Mouse (Mus musculus) cerebellum, postnatal 36 days (tissue): ENCODE results near the gene Fbxw15.
"Not testable (repeated sequence)": the region's sequence is repeated elsewhere in the genome, so short reads cannot be mapped to it uniquely, and the experiment has no call there.

ENCODE experiments used
- DNase-seq, 2 experiments: peaks; one replicate each; pipeline ENCODE4 v3.0.0; 2021 to 2022; ENCODE audit warnings: mixed read lengths in 2 of 2

Fbxw15 gene

DNA sequence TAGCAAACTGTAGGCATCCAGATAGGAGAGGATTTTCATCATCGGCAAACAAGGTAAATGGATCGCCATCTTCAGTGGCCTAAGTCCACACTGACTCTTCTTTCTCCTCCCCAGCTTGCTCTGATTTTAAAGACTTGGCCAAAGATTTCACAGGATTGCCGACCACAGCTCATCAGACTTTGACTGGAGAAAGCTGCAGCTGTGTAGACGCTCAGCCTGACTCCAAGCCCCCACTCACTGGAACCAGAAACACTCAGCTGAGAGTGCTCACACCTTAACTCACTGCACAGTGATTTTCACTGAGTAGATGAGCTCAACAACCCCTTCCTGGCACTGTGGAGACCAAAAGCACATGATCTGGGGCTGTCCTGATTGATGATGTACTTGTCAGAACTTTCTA, at the start of gene Fbxw15:
Fbxw15 (minus strand) TSS at position 101 of the 400 bp plus-strand sequence.
- not testable (repeated sequence) for DNase-seq

GRCm38 (mm10) chr9:109606837-109607236, 38.8 kb upstream of the Fbxw15 start:
- DNase-seq = peak in 1 of 2 experiments; percentile 3

- not testable (repeated sequence) for DNase-seq
Measured at GRCm38 (mm10) chr9:109602128-109602527, 34.1 kb upstream of the Fbxw15 start.

DNA sequence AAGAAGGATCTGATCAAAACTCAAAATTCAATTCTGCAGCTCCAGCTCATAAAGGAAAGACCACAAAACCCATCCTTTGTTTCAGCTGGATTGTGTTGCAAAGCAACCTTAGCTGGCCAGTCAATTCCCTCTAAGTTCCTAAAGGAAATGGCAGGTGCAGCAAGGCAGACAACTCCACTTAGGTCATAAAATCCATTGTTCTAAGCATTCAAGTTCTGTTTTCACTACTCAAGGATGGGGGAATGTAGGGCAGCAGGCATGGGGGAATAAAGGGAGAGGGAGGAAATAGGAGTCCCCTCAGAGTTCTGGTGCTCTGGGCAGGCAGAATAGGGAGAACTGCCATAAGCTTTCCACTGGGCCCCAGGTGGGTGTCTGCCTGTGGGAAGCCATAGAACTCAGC, 29.2 kb upstream of the Fbxw15 start:
- no peak for DNase-seq

GRCm38 (mm10) chr9:109594866-109595265, 26.8 kb upstream of the Fbxw15 start:
- no peak for DNase-seq

DNA sequence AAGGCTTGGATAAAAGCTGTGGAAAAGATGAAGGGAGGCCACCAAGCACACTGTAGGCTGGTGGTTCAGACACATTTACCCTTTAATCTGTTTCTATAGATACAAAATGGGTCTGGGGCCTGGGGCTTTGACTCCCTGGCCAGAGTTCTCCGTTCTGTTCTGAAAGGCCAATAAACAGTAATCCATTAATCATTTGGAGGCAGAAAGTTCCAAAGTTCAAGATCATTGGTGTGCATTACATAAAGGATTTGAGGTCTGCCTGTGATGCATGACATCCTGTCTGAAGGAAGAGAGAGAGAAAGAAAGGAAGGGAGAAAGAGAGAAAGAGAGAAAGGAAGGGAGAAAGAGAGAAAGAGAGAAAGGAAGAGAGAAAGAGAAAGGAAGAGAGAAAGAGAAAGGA, 2.5 kb downstream of the Fbxw15 start:
- DNase-seq = no peak

- not testable (repeated sequence) for DNase-seq
Measured at GRCm38 (mm10) chr9:109562106-109562505, 6.0 kb downstream of the Fbxw15 start.

GRCm38 (mm10) chr9:109552483-109552882, 15.6 kb downstream of the Fbxw15 start:
- DNase-seq = no peak

DNA sequence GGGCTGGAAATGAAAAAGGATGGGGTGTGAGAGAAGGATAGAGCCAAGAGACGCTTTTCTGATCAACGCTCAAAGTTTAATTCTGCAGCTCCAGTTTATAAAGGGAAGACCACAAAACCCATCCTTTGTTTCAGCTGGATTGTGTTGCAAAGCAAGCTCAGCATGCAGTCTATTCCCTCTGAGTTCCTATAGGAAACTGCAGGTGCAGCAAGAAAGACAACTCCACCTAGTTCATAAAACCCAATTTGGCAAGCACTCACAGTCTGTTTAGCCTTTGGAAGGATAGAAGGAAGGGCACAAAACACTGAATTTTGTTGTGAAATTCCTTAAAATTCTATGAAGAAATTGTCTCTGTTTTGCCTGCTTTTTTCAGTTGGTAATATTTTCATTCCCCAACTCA, 18.4 kb downstream of the Fbxw15 start:
- not testable (repeated sequence) for DNase-seq

- DNase-seq = no peak
Measured at GRCm38 (mm10) chr9:109523385-109524064, 44.5 kb downstream of the Fbxw15 start.
